Mouse (Mus musculus) G1E (cell line): ENCODE measurements around the gene Pomt1. TPM values are rescaled to one million over a fixed set of nuclear protein-coding genes. Genes with fewer than 3 reads are reported as not detected.

ENCODE experiments used
- ATAC-seq: 2 replicates; pipeline ENCODE4 v1.8.0; 2016; ENCODE audit warnings: mild to moderate bottlenecking; ENCODE audit not compliant: insufficient number of reproducible peaks, poor library complexity, low FRiP score, severe bottlenecking; ENCODE audit errors: extremely low read depth
- DNase-seq: peaks from one replicate; pipeline ENCODE4 v3.0.0; 2012; ENCODE audit warnings: low spot score
- H3K27me3 ChIP-seq: 2 replicates; pipeline ENCODE4 v1.6.1; 2012; ENCODE audit warnings: mild to moderate bottlenecking, low read length, inconsistent platforms; ENCODE audit not compliant: insufficient read depth
- H3K36me3 ChIP-seq: replicated peaks from 2 replicates; pipeline ENCODE3; 2012; ENCODE audit warnings: mild to moderate bottlenecking, inconsistent platforms
- H3K4me1 ChIP-seq: 2 replicates; pipeline ENCODE4 v1.6.1; 2012; ENCODE audit warnings: low read depth, low read length, inconsistent platforms, mixed read lengths; ENCODE audit not compliant: insufficient read depth
- H3K4me3 ChIP-seq: 2 replicates; pipeline ENCODE4 v1.5.1; 2012; ENCODE audit warnings: low read depth, mild to moderate bottlenecking, inconsistent platforms, low read length, moderate library complexity, mixed read lengths
- H3K9me3 ChIP-seq: replicated peaks from 2 replicates; pipeline ENCODE4 v1.6.1; 2012; ENCODE audit warnings: inconsistent platforms
- CTCF ChIP-seq: IDR thresholded peaks from 2 replicates; pipeline ENCODE4 v1.5.1; 2012; ENCODE audit warnings: low read depth, low read length, inconsistent platforms, mixed read lengths
- GATA1 ChIP-seq: IDR thresholded peaks from 2 replicates; pipeline ENCODE4 v1.6.1; 2012; ENCODE audit warnings: borderline replicate concordance, low read length, inconsistent platforms, mixed read lengths
- GATA2 ChIP-seq: IDR thresholded peaks from 2 replicates; pipeline ENCODE4 v1.6.1; 2012; ENCODE audit warnings: low read depth, low read length, inconsistent platforms, borderline replicate concordance
- POLR2AphosphoS5 ChIP-seq: IDR thresholded peaks from 2 replicates; pipeline ENCODE4 v1.6.1; 2012; ENCODE audit warnings: low read depth, low read length, inconsistent platforms; ENCODE audit not compliant: insufficient replicate concordance
- TAL1 ChIP-seq: conservative IDR thresholded peaks from 2 replicates; pipeline ENCODE4 v1.6.1; 2012; ENCODE audit warnings: low read depth, low read length, inconsistent platforms, mixed read lengths
- polyA plus RNA-seq: library from polyadenylated mRNA; stranded (reverse); fragments of >175 nt; gene quantifications from 2 replicates; pipeline ENCODE4 v1.2.3, GENCODE M21; 2012
- total RNA-seq, 2 experiments: library from RNA; stranded (forward) in 1 of 2; stranded (reverse) in 1 of 2; fragments of 200-1000 nt in 1 of 2; fragments of >200 nt in 1 of 2; fragmentation: Nextera tagmentation in 1 of 2; gene quantifications; 2 replicates each; pipeline ENCODE4 v1.2.3; 2014 to 2017

Pomt1 gene
- total and polyA plus RNA-seq, 3 experiments = 12.3 to 31.8 (median 15.0) TPM

- ATAC-seq (no peak), DNase-seq (no peak)
- Histone ChIP-seq H3K4me1 (peaks cover 19% of the 10 kb centered on the region), H3K9me3 (no peaks in the 10 kb centered on the region), H3K27me3 (no peaks in the 10 kb centered on the region), H3K36me3 (peaks cover 99% of the 10 kb centered on the region), H3K4me3 (no peak overlapping the region)
- no peak for TF ChIP-seq TAL1
- no peak for TF ChIP-seq POLR2AphosphoS5
- no peak for TF ChIP-seq GATA2
- no peak for TF ChIP-seq CTCF
- TF ChIP-seq GATA1 = no peak
Measured at GRCm38 (mm10) chr2:32248377-32249361, 12.3 kb downstream of the Pomt1 start.

DNA sequence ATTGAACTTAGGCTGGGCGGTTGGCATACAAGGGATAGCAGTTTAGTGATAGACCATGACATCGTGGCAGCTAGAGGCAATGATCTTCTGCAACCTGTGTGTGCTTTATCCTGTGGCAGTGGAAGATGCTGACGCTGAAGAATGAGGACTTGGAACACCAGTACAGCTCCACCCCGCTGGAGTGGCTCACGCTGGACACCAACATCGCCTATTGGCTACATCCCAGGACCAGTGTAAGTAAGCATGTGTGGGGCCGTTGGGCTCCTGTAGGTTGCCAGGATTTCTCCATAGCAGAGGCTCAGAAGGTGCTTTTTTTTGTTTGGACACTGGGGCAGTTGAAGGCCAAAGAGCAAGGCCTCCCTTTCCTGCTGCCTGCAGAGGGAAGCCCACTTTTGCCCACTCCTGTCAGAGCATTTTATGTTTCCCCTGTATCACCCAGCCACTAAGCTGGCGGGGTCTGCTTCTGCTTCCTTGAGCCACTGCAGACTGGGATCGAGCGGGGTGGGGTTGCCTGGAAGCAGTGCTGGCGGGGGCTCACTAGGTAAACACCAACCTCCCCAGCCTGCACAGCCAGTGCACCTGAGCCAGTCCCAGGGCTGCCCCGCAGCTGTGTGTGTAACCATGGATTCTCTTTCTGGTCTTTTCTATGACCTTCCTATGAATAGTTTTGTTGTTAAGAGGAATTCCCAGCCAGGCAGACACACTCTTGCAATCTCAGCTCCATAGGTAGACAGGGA is 15.6 kb downstream of the Pomt1 start:
- peaks cover 12% of the 10 kb centered on the region; the same call in 1 of the 2 replicates for H3K4me1 ChIP-seq
- no peak for ATAC-seq
- TF ChIP-seq CTCF (no peak), GATA1 (no peak), TAL1 (no peak), POLR2AphosphoS5 (no peak), GATA2 (no peak)
- no peak for DNase-seq
- no peaks in the 10 kb centered on the region for H3K9me3 ChIP-seq
- no peak overlapping the region for H3K4me3 ChIP-seq
- H3K27me3 ChIP-seq = no peaks in the 10 kb centered on the region
- peaks cover 90% of the 10 kb centered on the region for H3K36me3 ChIP-seq

DNA sequence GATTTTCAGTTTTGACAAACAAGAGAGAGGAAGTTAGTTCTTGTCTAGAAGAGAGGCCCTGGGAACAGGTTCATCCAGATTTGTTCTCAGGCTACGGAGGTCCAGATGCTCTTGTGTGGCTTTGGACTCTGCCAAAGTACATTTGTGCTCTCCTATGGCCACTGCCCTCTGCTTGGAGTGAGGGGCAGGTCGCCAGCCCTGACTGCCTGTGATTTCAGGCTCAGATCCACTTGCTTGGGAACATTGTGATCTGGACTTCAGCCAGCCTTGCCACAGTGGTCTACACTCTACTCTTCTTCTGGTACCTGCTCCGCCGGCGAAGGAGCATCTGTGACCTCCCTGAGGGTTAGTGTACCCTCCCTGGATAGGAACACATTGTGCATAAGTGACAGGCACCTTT is 16.3 kb downstream of the Pomt1 start:
- Histone ChIP-seq H3K9me3 (no peaks in the 10 kb centered on the region), H3K4me1 (peaks cover 13% of the 10 kb centered on the region; the same call in 1 of the 2 replicates), H3K36me3 (peaks cover 90% of the 10 kb centered on the region), H3K4me3 (no peak overlapping the region), H3K27me3 (no peaks in the 10 kb centered on the region)
- no peak for DNase-seq
- no peak for ATAC-seq
- no peak for TF ChIP-seq CTCF
- no peak for TF ChIP-seq POLR2AphosphoS5
- no peak for TF ChIP-seq GATA1
- no peak for TF ChIP-seq TAL1
- no peak for TF ChIP-seq GATA2

- no peaks in the 10 kb centered on the region for H3K9me3 ChIP-seq
- H3K4me1 ChIP-seq = peaks cover 20% of the 10 kb centered on the region
- TF ChIP-seq GATA1 (no peak), GATA2 (no peak), POLR2AphosphoS5 (no peak), CTCF (no peak), TAL1 (no peak)
- ATAC-seq (no peak), DNase-seq (no peak)
- peaks cover 90% of the 10 kb centered on the region for H3K36me3 ChIP-seq
- H3K27me3 ChIP-seq = no peaks in the 10 kb centered on the region
- H3K4me3 ChIP-seq = no peak overlapping the region
Measured at GRCm38 (mm10) chr2:32253352-32253751, 17.0 kb downstream of the Pomt1 start.

- TF ChIP-seq GATA2 = no peak
- no peak for TF ChIP-seq CTCF
- no peak for TF ChIP-seq TAL1
- TF ChIP-seq POLR2AphosphoS5 = no peak
- TF ChIP-seq GATA1 = no peak
- H3K4me3 ChIP-seq = no peak overlapping the region
- no peaks in the 10 kb centered on the region for H3K27me3 ChIP-seq
- ATAC-seq (no peak), DNase-seq (no peak)
- peaks cover 88% of the 10 kb centered on the region for H3K36me3 ChIP-seq
- no peaks in the 10 kb centered on the region for H3K9me3 ChIP-seq
- peaks cover 30% of the 10 kb centered on the region for H3K4me1 ChIP-seq
Measured at GRCm38 (mm10) chr2:32254563-32254962, 18.2 kb downstream of the Pomt1 start.

DNA sequence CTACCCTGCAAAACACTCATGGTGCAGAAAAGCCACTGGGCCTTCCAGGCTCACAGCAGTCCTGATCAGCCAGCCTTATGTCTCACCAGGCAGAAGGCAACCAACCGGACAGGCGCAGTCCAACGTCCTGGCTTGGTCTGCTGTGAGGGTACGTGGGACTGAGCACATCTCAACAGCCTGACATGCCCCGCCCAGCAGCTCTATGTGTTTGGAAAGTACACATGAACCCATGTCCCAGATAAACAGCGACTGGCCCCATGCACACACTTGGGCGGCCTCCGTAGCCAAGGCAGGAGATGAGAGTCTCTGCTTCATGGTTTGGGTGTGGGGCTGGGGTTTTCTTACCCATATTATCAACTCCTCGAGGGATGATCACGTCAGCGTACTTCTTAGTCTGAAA is 19.9 kb downstream of the Pomt1 start:
- peaks cover 38% of the 10 kb centered on the region for H3K4me1 ChIP-seq
- DNase-seq (no peak), ATAC-seq (no peak)
- H3K27me3 ChIP-seq = no peaks in the 10 kb centered on the region
- H3K36me3 ChIP-seq = peaks cover 71% of the 10 kb centered on the region
- H3K4me3 ChIP-seq = no peak overlapping the region
- no peaks in the 10 kb centered on the region for H3K9me3 ChIP-seq
- no peak for TF ChIP-seq TAL1
- no peak for TF ChIP-seq POLR2AphosphoS5
- TF ChIP-seq GATA2 = no peak
- no peak for TF ChIP-seq GATA1
- TF ChIP-seq CTCF = no peak
